Mouse (Mus musculus): ENCODE results near the gene Nrxn1.

Nrxn1 gene

DNA sequence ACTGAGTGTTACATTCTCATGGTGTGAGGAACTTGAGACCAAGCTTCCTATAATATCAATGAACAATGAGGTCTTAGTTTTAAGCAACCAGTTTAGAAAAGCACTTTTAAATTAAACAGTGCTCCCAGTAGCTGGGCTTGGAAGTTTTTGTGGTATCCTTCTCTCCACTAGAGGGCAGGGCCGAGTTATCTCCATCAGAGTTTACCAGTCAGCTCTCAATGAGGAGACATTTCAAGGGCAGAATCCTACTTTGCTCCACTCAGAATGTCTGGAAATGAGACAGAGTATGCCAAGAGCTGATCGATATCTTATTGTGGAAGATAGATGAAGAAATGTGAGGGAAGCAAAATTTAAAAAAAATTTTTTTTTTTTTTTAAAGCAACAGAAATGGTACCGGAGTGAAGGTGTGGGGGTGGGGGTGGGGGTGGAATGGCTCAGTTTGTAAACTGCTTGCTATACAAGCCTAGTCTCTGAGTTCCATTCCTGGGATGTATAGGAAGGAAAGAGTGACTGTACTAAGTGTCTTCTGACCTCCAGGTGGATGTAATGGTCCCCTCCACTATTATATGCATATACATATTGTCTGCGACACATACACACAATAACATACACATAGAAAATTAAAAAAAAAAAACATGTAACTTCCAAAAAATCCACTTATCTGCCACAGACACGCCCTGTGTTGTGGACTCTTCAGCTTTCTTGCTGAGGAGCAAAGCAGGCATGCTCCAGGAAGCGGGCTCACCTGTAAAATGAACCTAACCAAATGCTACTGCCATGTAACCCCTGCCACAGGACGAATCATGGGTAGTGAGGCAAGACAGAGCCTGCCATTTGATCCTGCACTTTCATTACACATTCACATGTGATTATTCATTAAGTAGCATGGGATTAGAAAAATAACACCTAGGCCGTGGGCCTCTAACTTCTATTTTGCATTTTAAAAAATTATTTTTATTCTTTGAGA is 283.4 kb downstream of the Nrxn1 start:
- in situ Hi-C loops (cut with MseI, MboI), result no loop called here

DNA sequence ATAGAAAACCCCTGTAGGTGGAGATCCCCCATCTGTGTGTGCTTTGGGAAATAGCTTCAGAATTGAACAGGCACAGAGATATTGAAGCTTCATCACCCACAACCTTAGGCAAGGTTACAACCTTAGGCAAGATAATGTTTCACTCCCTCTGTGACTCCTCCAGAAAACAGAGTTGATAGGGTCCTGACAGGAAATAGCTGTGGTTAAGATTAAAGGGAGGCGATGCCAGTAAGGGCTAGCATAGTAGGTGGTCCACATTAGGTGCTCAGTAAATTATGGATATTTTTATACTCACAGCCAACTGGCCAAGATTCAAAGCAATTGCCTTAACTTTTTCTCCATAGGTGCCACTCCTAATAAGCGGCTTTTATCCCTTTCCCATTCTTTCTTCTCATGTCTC is 284.6 kb downstream of the Nrxn1 start:
- in situ Hi-C loops (cut with MseI, MboI), result no loop called here

DNA sequence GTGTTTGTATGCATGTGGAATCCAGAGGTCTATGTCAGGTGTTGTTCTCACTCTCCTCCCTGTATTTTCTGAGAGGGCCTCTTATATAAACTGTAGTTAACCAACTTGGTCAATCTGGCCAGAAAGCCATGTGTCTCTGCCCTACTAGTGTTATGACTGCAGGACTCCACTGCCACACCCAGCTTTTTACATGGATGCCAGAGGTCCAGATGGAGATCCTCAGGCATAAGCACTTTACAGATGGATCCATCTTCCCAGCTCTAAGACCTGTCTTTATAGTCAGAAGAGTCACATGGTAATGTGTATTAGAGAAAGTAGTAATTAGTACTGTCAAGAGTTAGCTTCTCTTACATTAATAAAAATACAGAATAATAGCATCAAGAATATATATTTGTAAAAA is 285.7 kb downstream of the Nrxn1 start:
- in situ Hi-C loops (cut with MseI, MboI), result no loop called here

DNA sequence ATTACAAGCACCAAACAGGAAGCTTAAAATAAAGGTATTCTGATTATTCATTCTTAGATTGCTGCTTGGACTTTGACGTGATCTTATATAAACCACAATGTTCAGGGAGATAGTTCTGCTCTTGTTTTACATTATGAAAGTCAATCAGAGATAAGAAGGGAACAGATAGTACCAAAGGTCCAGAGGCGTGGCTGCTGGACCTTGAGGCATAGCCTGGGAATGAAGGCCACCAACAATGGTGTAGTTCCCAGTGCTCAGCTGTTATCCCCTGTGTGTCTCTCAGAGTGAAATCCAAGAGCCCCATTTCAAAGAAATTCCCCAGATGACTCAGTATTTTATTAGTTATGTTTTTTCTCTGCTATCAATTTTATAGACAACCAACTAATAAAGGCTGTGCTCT is 294.2 kb downstream of the Nrxn1 start:
- in situ Hi-C loops (cut with MseI, MboI), result no loop called here

DNA sequence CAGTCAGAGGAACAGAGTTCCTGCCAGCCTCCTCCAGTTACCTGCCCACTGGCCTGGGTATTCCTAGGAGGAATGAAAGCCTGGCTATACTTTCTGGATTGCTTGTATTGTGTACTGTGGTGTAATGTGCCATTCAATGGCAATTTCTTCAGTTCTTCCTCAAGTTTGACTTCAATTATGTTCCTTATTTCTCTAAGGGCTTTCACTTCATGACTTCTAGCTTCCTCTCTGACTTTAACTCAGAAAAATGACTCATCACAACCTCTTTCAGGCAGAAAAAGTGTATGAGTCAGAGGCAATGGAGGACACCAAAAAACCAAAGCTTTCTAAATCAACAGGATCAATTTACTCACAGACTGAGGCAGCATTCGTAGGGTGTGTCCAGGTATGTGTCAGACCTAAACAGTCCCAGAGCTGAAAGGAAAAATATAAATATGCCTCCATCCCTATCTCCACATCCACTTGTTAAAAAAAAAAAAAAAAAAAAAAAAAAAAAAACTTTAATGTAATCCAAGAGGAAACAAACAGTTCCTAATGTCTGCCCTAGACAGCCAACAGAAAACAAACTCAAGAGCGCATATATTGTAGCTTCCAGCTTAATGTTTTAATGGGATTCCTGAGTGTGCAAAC is 295.1 kb downstream of the Nrxn1 start:
- in situ Hi-C loops (cut with MseI, MboI), result no loop called here

DNA sequence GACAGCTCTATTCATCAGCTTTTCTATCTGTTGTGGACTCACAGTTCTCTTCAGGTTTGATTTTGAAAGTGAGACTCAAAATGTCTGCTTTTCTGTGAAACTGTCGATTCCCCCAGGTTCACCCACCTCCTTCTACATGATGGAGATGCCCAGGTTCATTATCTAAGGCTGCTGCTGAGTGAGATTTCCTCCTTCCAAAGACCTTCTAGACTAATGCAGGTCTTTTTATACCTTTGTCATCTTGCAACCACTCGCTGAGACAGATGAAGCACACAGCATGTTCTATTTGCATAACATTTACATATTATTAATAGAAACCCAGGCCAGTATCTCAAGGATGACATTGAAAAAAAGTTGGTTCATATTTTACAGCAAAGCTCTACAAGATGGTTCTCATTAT is 295.9 kb downstream of the Nrxn1 start:
- in situ Hi-C loops (cut with MseI, MboI), result no loop called here

DNA sequence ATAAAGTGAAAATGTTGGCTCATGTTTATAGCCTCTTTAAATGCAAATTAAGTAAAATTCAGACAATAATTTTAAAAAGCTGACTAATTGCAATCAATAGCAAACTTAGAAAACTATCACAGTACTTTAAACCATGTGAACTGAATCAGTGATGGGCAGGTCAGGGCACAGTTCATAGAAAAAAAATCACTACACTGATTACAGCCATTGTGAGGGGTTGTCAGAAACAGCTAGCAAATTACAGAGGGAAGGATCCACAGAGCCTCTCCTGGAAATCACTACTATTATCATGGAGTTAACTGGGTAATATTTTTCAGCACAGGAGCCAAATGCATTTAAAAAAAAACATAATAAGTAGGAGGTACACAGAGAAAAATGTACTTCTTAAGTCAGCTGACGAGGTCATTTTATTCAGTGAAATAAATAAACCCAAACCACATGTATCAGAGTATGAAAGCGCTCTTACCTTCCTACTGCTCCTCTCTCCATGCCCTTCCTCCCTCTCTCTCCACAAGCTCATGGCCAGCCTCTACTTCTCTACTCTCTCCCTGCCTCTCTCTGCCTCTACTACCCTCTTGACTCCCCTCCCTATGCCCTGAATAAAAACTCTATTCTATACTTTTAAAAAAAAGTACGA is 304.3 kb downstream of the Nrxn1 start:
- in situ Hi-C loops (cut with MseI, MboI), result no loop called here

DNA sequence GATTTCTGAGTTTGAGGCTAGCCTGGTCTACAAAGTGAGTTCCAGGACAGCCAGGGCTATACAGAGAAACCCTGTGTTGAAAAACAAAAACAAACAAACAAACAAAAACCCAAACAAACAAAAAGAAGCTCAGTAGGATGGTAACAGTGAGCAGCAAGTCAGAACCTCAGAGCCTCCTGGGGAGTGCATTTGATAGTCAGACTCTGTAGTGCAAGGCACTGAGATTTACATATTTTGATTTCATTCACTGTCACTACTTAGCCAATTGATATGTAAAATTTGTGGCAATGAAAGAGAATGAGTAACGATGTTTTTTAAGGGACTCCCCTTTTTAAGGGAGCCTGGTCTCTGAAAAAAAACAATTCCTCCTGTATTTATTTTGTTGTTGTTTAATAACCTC is 304.8 kb downstream of the Nrxn1 start:
- in situ Hi-C loops (cut with MseI, MboI), result no loop called here

DNA sequence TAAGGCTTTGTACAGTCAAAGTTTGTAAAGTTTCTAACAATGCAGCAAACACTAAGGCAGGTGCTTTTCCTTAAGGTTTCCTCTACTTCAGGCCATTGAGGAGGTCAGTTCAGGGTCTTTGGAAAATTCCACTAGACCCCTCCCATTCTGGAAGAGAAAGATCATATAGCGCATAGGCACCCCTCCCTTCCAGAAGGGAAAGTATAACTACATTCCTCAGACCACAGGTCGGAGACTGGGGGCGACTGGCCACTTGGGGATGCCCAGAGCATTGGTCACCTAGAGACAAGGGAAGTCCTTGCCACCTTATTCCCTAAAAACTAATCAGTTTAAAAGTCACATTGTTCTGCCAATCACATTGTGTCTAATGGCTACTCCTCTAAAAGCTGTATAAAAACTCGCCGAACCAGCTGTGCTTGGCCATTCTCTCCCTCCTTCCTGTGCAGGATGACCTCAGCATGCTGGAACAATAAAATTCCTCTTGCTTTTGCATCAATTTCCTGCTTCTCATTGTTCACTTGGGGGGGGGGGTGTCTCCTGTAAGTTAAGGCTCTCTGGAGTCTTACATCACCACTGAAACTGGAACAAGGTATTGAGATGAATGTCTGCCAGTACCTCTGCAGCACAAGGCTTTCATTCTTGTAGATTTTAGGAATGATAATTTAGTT is 305.6 kb downstream of the Nrxn1 start:
- in situ Hi-C loops (cut with MseI, MboI), result no loop called here

DNA sequence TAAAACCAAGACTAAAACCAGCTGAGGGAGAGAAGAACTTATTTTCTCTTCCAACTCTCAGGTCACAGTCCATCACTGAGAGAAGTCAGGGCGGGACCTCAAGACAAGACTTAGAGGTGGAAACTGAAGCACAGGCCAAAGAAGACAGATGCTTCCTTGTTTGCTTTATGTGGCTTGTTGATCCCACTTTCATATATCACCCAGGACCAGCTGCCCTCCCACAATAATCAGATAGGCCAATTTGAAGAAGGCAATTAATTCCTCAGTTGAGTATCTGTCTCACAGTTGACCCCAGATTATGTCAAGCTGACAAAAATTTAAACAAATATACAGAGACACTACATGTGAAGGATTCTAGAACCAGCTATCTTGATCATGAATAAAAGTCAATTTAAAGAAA is 312.4 kb downstream of the Nrxn1 start:
- in situ Hi-C loops (cut with MseI, MboI), result no loop called here

DNA sequence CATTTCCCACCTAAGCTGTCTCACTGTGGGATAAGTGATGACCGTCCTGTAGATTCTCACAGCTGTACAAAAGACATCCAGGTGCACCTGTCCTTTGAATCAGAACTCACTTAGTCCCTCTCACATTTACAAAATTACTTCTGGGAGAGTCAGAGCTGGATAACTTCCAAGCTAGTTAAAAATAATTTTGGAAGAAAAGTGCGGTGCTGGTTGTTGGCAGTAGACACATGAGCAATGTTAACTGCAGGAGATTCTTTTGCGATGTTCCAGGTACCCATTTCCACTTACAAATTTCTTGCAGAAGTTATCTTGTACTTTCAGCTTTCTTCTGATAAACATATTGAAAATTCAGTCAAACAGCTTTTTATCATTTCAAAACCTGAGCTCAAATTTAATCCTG is 317.5 kb downstream of the Nrxn1 start:
- in situ Hi-C loops (cut with MseI, MboI), result no loop called here

DNA sequence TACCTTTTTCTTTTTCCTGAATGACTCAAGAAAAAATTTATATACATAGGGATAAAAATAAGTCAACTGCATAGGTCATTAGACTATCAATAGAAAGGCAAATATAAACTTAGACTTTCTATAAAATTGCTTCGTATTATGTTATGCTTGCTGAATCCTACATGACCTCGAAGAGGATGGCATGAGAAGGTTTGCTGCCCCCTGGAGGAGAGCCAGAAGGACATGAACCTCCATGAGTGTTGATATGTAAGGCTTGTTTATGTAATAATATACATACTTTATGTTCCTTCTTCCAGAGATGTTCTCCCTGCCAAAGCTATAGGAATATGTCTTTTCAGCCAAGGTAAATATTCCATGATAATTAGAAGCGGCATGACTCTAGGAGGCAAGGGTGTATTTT is 319.6 kb downstream of the Nrxn1 start:
- in situ Hi-C loops (cut with MseI, MboI), result no loop called here

DNA sequence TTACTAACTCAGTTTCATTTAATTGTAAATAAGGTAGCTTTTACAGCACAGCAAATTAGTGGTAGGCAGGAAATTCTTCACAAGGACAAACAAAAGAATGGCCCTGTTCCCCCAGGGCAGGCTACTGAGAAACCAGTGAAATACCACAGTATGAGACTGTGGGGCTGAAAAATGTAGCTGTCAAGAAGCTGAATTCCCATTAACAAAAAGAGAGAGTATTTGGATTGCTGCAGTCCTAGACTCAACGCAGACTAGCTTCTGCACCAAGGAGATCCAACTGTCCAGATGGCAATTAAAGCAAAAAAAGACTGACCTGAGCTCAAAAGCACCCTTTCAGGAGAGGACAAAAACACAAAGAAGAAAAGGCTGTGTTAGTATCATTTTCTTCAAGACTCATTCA is 324.7 kb downstream of the Nrxn1 start:
- in situ Hi-C loops (cut with MseI, MboI), result no loop called here

DNA sequence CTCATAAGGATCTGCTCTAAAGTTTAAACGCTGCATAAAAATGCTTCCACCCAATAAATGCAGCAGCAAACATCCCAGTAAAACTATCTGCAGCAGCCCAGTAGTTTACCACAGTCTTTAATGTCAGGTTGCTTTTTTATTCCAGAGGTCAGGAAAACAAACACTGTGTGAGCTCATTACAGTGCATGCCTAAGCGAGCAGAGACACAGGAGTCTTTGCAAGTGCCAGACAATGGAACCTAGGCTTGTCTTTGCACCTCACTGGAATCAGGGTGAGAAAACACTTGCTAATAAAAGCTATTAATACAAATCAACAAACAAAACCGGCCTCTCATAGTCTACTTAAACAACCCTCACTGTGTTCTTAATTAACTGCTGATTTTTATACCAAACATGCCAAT is 365.7 kb downstream of the Nrxn1 start:
- in situ Hi-C loops (cut with MseI, MboI), result no loop called here

DNA sequence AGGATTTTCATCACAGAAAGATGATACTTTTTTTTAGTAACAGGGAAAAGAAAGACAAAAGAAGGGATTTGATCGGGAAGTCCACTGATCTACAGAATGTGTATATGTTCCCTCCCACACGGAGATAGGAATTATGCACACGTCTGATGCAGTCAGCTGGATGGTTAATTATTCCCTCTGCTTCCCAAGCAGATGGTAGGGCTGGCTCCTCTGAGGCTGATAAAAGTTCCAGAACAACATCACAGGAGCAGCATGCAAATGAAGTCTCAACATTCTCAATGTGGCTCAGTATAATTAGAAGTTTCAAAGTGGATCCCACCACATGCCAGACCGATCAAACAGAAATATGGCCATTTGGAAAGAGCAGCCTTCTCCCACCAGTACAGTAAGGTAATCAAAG is 388.1 kb downstream of the Nrxn1 start:
- in situ Hi-C loops (cut with MseI, MboI), result no loop called here

DNA sequence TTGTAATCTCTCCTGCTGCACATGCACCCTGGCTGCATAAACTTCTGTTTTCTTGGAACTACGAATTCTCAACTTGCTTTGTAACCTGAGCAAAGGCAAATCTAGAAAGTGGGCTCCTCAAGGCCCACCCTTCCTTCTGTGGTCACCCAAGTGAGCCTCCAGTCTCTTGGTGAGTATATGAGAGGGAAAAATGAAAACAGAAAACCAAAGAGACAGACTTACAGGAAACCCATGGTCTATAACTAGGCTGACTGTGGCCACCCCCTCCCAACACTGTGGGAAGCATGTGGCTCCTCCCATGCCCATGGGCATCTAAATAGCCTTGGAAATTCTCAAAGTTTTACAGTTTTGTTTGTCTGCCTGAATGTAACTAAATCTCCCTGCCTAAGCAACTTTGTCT is 390.2 kb downstream of the Nrxn1 start:
- in situ Hi-C loops (cut with MseI, MboI), result no loop called here

DNA sequence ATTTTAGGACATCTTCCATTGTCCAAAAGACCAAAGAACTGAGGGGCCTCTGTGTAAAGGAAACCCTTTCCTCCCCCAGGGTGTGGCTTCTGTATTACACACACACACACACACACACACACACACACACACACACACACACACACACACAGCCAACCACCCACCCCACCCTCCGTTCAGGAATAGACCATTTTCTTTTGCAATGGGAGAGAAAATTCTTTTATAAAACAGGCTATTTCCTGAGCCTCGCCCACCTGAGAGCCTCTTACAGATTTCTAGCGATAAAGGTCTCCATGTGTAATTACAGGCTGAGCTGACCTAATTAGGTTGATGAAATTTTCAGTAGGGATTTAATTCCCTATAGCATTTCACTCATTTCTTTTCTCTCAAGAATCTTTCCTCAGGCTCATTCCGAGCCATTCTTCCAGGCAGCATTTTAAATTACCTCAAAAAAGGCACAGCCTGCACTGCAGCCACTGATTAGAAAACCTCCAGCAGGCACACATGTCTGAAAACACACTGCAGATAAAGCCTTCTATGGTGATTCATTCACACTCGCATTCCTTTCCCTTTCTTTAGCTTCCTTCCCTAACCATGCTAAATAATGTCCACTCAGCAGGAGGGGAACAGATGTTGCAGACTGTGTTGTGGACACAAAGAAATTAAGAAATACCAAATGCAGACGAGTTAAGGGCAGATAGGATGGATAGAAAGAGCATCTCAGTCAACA is 396.6 kb downstream of the Nrxn1 start:
- in situ Hi-C loops (cut with MseI, MboI), result no loop called here

DNA sequence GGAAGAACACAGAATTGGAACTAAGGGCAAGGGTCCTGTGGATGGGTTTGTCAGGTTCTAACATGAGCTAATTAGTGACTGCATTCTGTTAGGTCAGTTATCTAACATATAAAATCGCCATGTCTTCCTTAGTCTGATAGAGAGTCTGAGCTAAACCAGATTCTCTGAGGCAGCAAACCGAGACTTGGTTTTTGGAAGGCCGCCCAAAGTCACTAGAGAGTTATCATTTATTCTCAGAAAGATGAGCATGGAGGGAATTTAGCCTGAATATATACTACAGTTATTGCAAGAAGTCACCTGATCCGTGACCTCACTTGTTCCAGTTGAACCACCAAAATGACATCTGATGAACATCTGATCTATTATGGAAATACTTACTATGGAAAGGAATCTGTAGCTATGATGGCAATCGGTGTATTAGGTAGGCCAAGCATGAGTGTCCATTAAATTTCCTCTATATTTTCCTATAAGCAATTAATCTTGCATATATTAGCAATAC is 397.7 kb downstream of the Nrxn1 start:
- in situ Hi-C loops (cut with MseI, MboI), result no loop called here

DNA sequence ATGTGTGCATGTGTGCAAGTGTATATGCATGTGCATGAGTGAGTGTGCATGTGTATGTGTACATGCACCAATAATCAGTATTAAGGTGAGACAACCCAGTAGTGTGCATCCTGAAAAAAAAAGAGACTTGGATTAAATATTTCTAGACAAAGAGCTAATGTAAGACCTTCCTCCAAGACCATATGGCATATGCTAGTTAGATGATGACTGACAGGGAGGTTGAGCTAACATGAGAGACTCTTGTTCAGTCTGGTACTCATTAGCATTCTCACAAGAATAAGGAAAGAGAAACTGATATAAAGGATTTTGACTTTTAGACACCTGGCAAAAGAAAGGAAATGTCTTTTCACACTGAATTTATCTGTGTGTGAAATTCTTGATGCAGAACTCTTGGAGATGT is 408.7 kb downstream of the Nrxn1 start:
- in situ Hi-C loops (cut with MseI, MboI), result no loop called here

DNA sequence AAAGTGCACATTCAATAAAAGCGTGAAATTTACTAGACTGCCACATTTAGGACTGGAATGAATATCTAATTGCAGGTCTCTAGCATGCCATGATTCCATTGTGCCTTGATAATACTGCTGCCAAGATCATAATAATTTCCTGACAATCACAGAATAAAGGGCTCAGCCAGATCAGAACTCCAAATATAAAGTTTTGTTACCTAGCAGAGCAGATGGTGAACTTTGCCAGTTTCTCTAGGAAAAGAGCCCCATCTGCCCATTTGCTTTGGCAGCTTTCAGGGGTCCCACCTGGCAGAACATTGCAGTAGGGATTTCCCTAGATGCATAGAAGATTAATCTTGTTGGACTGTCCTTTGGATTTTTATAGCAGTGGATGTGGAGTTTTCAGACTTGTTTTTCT is 411.9 kb downstream of the Nrxn1 start:
- in situ Hi-C loops (cut with MseI, MboI), result no loop called here

DNA sequence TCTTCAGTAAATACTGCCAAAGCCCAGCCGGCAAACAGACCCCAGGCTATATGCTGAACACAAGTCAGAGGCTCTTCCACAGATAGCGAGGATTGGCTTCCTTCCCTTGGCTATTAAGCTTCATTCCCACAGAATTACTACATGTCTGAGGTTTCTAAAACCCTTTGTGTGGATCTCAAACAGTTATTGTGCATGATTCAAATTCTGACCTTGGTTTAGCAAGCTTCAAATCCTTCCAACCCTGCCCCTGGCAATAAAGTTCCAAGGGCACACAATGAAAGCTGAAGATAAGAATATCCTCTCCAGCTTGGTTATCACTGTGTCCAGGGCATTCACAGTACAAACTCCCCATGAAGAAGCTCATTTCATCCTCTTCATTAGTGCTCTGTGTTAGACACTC is 416.2 kb downstream of the Nrxn1 start:
- in situ Hi-C loops (cut with MseI, MboI), result no loop called here
